Mouse (Mus musculus) midbrain, embryonic 16.5 days (tissue): ENCODE measurements around the gene Bdp1. TPM values are rescaled to one million over a fixed set of nuclear protein-coding genes. Genes with fewer than 3 reads are reported as not detected.

Experiments
- ATAC-seq: fragments of 200-750 bp; cut with Nextera tagmentation; 2 replicates; pipeline ENCODE4 v1.8.0; 2017; ENCODE audit warnings: moderate TSS enrichment
- H3K27ac ChIP-seq: fragments of 300-500 bp; sonication (generic); 2 replicates; pipeline ENCODE4 v1.5.1; 2014; ENCODE audit warnings: mild to moderate bottlenecking, low read length, mixed read lengths
- H3K27me3 ChIP-seq: fragments of 300-500 bp; sonication (generic); 2 replicates; pipeline ENCODE4 v1.6.1; 2014; ENCODE audit warnings: low read depth, low read length, mixed read lengths; ENCODE audit not compliant: control insufficient read depth, insufficient read depth
- H3K36me3 ChIP-seq: fragments of 300-500 bp; sonication (generic); 2 replicates; pipeline ENCODE4 v1.6.1; 2014; ENCODE audit warnings: mild to moderate bottlenecking, low read length, moderate library complexity, mixed read lengths; ENCODE audit not compliant: control insufficient read depth, insufficient read depth
- H3K4me1 ChIP-seq: fragments of 300-500 bp; sonication (generic); 2 replicates; pipeline ENCODE4 v1.6.1; 2014; ENCODE audit warnings: mild to moderate bottlenecking, low read length, mixed read lengths; ENCODE audit not compliant: control insufficient read depth, insufficient read depth
- H3K4me2 ChIP-seq: fragments of 300-500 bp; sonication (generic); 2 replicates; pipeline ENCODE4 v1.6.1; 2014; ENCODE audit warnings: mild to moderate bottlenecking, low read length, mixed read lengths
- H3K4me3 ChIP-seq: fragments of 300-500 bp; sonication (generic); 2 replicates; pipeline ENCODE4 v1.5.1; 2014; ENCODE audit warnings: low read depth, mild to moderate bottlenecking, low read length, moderate library complexity, mixed read lengths
- H3K9ac ChIP-seq: fragments of 300-500 bp; sonication (generic); 2 replicates; pipeline ENCODE4 v1.6.1; 2014; ENCODE audit warnings: low read depth, low read length, mixed read lengths
- H3K9me3 ChIP-seq: fragments of 300-500 bp; sonication (generic); replicated peaks from 2 replicates; pipeline ENCODE4 v1.6.1; 2014; ENCODE audit warnings: mild to moderate bottlenecking, low read length, mixed read lengths; ENCODE audit not compliant: control insufficient read depth, poor library complexity, severe bottlenecking
- WGBS: fragments of 180-500 bp; shearing (Covaris S2); extraction: QIAGEN DNeasy Blood & Tissue Kit; methylation state at CpG from one replicate; pipeline ENCODE4 v1.1.7; 2014; 5-methylcytosine and 5-hydroxymethylcytosine counted together
- polyA plus RNA-seq: library from polyadenylated mRNA; unstranded; fragments of >200 nt; fragmentation: Nextera tagmentation; extraction: Ambion mirVana; gene quantifications from 2 replicates; pipeline ENCODE4 v1.2.1, GENCODE M21; 2015

Bdp1 gene
- polyA plus RNA-seq = 22.3 and 25.3 TPM in 2 replicates

DNA sequence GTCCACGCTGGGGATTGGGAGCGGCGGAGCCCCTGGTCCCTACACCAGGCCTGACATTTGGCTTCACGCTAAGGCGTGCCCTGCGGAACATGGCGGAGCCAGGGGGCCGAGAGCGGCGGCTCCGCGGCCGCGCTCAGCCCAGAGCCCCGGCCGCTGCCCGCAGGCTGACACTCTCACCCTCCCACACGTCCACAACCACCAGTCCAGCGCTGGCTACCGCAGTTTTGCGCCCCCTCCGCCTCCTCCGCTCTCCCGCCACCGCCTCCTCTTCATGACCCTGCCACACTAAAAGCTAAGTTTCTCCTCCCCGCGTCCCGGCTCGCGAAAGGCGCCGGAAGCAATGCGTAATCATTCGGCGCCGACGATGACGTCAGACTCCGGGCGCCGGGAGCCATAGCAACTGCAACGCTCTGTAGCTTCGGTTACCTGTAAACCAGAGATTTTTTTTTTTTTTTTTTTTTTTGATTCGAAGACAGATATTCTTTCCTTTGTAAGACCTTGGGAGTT is at the start of gene Bdp1:
TSS of gene Bdp1 (minus strand) at position 323 of the 507 bp plus-strand sequence.
- peak; percentile 74 for ATAC-seq
- no peaks in the 10 kb centered on the region; the same call in 1 of the 2 replicates for H3K9me3 ChIP-seq
- H3K27me3 ChIP-seq = no peaks in the 10 kb centered on the region
- H3K36me3 ChIP-seq = no peaks in the 10 kb centered on the region
- peak within 1 kb of the TSS; percentile 95 for H3K4me3 ChIP-seq
- WGBS = under 1% methylated on average over 40 of the region's 44 CpGs
- H3K9ac ChIP-seq = peak within 1 kb of the TSS; percentile 88
- H3K27ac ChIP-seq = peak within 1 kb of the TSS; percentile 78
- H3K4me2 ChIP-seq = peak within 1 kb of the TSS; percentile 87
- H3K4me1 ChIP-seq = peaks cover 29% of the 10 kb centered on the region

DNA sequence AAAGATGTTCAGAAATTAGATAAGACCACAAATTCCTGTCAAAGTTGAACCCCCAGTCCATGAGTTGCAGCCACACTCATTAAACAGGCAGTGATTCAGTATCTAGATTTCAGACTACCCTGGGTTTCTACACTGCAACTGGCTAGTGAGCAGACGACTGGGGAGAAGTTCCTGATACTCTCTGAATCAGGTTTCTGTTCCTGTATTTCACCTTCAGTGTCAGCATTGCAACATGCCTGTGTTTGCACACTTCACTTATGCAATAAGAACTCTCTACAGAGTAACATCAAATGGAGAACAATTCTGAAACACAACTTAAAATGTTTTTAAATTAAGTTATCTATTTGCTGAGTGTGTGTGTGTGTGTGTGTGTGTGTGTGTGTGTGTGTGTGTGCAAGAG is 48.8 kb upstream of the Bdp1 start:
- no peak overlapping the region for H3K9ac ChIP-seq
- ATAC-seq = no peak
- H3K27ac ChIP-seq = no peak overlapping the region
- H3K9me3 ChIP-seq = no peaks in the 10 kb centered on the region
- no peaks in the 10 kb centered on the region for H3K36me3 ChIP-seq
- no peaks in the 10 kb centered on the region for H3K27me3 ChIP-seq
- H3K4me1 ChIP-seq = no peaks in the 10 kb centered on the region
- 47% methylated on average over 1 of the region's 1 CpGs for WGBS
- no peak overlapping the region for H3K4me2 ChIP-seq
- no peak overlapping the region for H3K4me3 ChIP-seq

- Histone ChIP-seq H3K27me3 (no peaks in the 10 kb centered on the region), H3K9ac (no peak overlapping the region), H3K4me2 (no peak overlapping the region), H3K4me3 (no peak overlapping the region), H3K36me3 (peaks cover 17% of the 10 kb centered on the region), H3K9me3 (no peaks in the 10 kb centered on the region), H3K27ac (no peak overlapping the region), H3K4me1 (no peaks in the 10 kb centered on the region)
- no peak for ATAC-seq
- 90% methylated on average over 8 of the region's 8 CpGs for WGBS
Measured at GRCm38 (mm10) chr13:100141646-100142314, 37.9 kb upstream of the Bdp1 start.

DNA sequence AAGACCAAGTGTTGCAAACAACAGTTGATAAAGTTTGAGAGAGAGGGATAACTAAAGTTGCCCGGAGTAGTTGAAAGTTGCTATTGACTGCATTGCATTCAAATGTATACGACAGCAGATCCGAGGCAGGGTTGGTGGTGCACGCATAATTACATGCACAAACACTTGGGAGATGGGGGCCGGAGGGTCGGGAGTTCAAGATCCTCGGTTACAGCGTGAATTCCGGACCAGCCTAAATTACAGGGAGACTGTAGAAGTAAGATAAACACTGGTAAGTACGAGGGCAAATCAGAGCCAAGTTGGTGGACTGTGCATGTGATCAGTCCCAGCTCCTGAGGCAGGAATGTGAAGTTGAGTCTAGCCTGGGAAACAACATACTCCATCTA is 21.4 kb upstream of the Bdp1 start:
- peak; percentile 38 for ATAC-seq
- WGBS = 5% methylated on average over 10 of the region's 10 CpGs
- no peaks in the 10 kb centered on the region for H3K27me3 ChIP-seq

DNA sequence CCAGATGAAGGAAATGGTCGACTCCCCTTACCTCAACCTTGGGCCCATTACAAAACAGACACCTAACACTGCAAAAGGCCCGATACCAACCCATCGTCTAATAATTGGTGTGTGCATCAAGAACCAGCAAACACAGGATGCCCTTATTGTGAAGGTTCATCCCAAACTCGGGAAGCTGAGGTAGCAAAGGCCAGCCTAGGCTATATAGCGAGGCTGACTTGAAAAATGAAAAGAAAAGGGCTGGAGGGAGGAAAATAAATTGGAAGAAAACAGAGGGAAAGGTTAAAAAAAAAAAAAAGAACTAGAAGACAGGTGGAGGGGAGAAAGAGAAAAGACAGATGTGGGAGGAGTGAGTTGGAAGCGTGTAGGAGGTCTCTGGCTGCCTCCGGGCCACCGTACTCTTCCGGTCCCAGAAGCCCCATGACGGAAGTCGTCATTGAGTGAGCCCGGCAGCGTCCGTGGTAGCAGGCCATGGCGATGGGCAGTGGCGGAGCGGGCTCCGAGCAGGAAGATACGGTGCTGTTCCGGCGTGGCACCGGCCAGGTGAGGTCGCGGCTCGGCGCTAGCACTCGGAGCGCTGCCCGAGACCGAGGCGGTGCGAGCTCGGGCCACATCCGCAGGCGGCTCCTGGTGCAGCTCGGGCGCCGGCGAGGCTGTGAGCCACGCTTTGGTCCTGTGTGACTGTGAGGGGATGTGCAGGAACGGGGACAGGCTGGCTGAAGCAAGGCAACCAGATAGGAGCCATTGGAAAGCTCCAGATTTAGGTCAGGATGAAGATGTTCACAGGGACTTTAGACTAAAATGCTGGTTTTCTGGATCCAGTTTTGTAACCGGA is 20.8 kb upstream of the Bdp1 start, which contains the start of gene Smn1:
TSS of gene Smn1 (plus strand) at position 430 of the 835 bp plus-strand sequence.
- peak; percentile 98 for ATAC-seq
- 4% methylated on average over 42 of the region's 42 CpGs for WGBS

More for the DNA sequence above, 21.4 kb upstream of the Bdp1 start:
- Histone ChIP-seq H3K4me2 (peak overlapping the region; percentile 93), H3K9ac (peak overlapping the region; percentile 82), H3K4me3 (peak overlapping the region; percentile 61), H3K27ac (no peak overlapping the region; the same call in 1 of the 2 replicates), H3K4me1 (peaks cover 14% of the 10 kb centered on the region), H3K36me3 (peaks cover 20% of the 10 kb centered on the region), H3K9me3 (no peaks in the 10 kb centered on the region)

DNA sequence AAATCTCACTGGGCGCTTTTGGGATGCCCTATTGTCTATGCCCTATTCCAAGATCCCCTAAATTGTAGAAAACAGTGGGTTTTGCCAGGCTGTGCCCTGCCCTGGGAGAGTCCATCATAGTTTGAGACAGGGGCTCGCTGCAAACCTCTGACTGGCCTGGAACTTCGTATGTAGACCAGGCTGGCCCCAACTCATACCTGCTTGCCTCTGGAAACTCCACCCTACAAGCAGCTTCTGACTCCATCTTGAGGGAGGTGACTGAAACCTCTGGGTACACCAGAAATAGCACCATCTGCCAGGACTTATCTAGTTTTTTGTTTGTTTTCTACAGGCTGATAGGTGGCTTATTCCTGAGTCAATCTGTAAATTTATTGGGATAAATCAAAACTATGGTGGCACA is 20.1 kb upstream of the Bdp1 start:
- Histone ChIP-seq H3K4me1 (peaks cover 14% of the 10 kb centered on the region), H3K9ac (peak overlapping the region; percentile 82), H3K9me3 (no peaks in the 10 kb centered on the region), H3K36me3 (peaks cover 16% of the 10 kb centered on the region), H3K4me3 (peak overlapping the region; percentile 61), H3K4me2 (peak overlapping the region; percentile 64), H3K27ac (no peak overlapping the region), H3K27me3 (no peaks in the 10 kb centered on the region)
- peak; percentile 36; the same call in 1 of the 2 replicates for ATAC-seq
- WGBS = 87% methylated on average over 3 of the region's 3 CpGs

More for the DNA sequence above, 20.8 kb upstream of the Bdp1 start, which contains the start of gene Smn1:
- H3K4me1 ChIP-seq = peaks cover 14% of the 10 kb centered on the region
- H3K9ac ChIP-seq = peak within 1 kb of the TSS; percentile 82
- peak within 1 kb of the TSS; percentile 93 for H3K4me2 ChIP-seq
- no peaks in the 10 kb centered on the region for H3K9me3 ChIP-seq
- no peaks in the 10 kb centered on the region for H3K27me3 ChIP-seq
- H3K36me3 ChIP-seq = peaks cover 20% of the 10 kb centered on the region
- peak within 1 kb of the TSS; percentile 2; the same call in 1 of the 2 replicates for H3K27ac ChIP-seq
- H3K4me3 ChIP-seq = peak within 1 kb of the TSS; percentile 61

- no peaks in the 10 kb centered on the region for H3K27me3 ChIP-seq
- H3K4me3 ChIP-seq = no peak overlapping the region
- no peaks in the 10 kb centered on the region; the same call in 1 of the 2 replicates for H3K9me3 ChIP-seq
- WGBS = 42% methylated on average over 5 of the region's 5 CpGs
- no peak overlapping the region for H3K27ac ChIP-seq
- ATAC-seq = no peak
- H3K9ac ChIP-seq = no peak overlapping the region
- H3K4me2 ChIP-seq = no peak overlapping the region
- H3K4me1 ChIP-seq = peaks cover 13% of the 10 kb centered on the region
- peaks cover 14% of the 10 kb centered on the region; the same call in 1 of the 2 replicates for H3K36me3 ChIP-seq
Measured at GRCm38 (mm10) chr13:100112218-100112972, 8.5 kb upstream of the Bdp1 start.

DNA sequence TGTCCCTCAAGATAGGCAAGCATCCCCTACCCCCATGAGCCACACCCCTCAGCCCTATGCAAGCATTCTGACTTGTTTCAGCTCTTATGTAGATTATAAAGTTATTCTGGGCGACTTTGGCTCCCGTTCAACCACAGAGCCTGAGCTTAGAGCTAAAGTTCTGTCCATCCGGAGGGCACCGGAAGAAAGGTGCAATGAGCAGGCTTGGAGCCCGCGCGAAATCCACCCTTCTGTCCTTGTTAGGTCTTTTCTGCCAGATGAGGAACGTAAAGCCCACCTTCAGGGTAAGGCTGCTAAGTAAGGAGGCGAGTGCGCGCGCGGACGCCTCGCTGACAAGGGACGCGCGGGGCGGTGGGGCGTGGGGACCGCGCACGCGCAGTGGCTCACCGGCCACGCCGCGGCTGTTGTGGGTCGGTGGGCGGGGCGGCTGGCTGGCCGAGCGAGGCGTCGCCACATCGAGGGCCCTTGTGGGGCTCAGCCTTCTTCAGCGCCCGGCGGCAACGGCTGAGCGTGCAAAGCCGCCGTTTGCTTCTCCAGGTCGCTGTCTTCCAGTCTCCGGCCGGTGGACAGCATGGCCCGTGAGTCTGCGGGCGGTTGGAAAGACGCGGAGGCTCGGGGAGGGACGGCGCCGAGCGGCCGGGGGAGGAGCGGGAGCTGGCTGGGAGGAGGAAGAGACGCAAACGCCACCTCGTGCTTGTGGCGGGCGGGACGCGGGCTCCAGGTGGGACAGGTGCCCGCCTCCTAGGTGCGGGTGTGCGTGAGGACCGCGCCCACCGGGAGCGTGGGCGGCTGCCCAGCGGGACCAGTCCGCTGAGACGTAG is 4.0 kb upstream of the Bdp1 start, which contains the start of gene Serf1:
TSS of gene Serf1 (plus strand) at position 361 of the 821 bp plus-strand sequence.
- Histone ChIP-seq H3K36me3 (no peaks in the 10 kb centered on the region), H3K4me3 (peak within 1 kb of the TSS; percentile 97), H3K27ac (peak within 1 kb of the TSS; percentile 84), H3K4me2 (peak within 1 kb of the TSS; percentile 83), H3K27me3 (no peaks in the 10 kb centered on the region), H3K9me3 (no peaks in the 10 kb centered on the region; the same call in 1 of the 2 replicates), H3K4me1 (peaks cover 22% of the 10 kb centered on the region), H3K9ac (peak within 1 kb of the TSS; percentile 96)
- peak; percentile 81 for ATAC-seq
- under 1% methylated on average over 68 of the region's 76 CpGs for WGBS
